Comparison of ENCODE assay signal across 21 mouse cellular contexts in the genomic region with DNA sequence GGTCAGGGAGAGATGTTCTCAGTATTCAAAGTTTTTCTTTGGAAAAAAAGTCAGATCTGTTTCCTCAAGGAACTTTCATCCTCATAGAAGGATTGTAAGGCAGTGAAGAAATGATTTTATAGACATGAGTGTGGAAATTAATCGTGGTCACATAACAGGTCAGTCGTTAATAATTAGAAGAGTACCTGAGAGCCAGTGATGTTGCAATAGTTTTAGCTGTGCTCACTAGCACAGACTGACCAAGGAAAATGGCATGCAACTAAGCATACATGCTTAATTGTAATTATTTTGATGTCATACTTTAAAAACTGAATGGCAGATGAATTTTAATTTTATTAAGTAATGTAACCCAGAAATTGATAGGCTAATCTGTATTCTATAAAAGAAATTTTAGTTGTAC. TPM values are rescaled to one million over a fixed set of nuclear protein-coding genes. Genes with fewer than 3 reads are reported as not detected.
DNase-seq lines count a peak whose midpoint lies in the region; ATAC-seq and TF ChIP-seq lines count a peak whose summit lies in the region.
"Had no signal": no experiment of that assay in that cellular context is flagged by ENCODE, and none has a peak within 500 bp of the region (broad histone marks: within the 10 kb centered on the region; RNA-seq: fewer than 3 reads in every experiment).

No protein-coding gene starts in this region.

- TF ChIP-seq CTCF in liver, adult 2 months (IDR thresholded peaks at IDR 0.05; ENCODE audit: low read depth, low read length): no peak
- TF ChIP-seq CTCF in liver, postnatal 0 days (IDR thresholded peaks at IDR 0.05; ENCODE audit: low read depth): no peak

- no peak for TF ChIP-seq POLR2A in liver, adult 2 months (IDR thresholded peaks at IDR 0.05; ENCODE audit: extremely low read depth, insufficient read depth, low read length)

- no peaks in the 10 kb centered on the region for H3K27me3 ChIP-seq in liver, adult 2 months (ENCODE audit: control insufficient read depth, insufficient read depth, low read length)
- H3K27me3 ChIP-seq in liver, postnatal 0 days (ENCODE audit: insufficient read depth, low read length): no peaks in the 10 kb centered on the region
- H3K27me3 ChIP-seq in liver, embryonic 12.5 days (replicated peaks): no peaks in the 10 kb centered on the region
- H3K27me3 ChIP-seq: CH12.LX, Patski had no signal

- H3K79me2 ChIP-seq in liver, adult 2 months (ENCODE audit: control insufficient read depth, insufficient read depth, low read length): no peaks in the 10 kb centered on the region

- peak; percentile 89 for DNase-seq in liver, adult 2 months (ENCODE audit: extremely low read depth, low read depth, low spot score)
- DNase-seq in liver: no peak
- DNase-seq in liver, postnatal 0 days: no peak
- DNase-seq: adrenal gland, adult 2 months; adrenal gland, adult 8-10 months; adrenal gland, postnatal 10 days; adrenal gland, postnatal 14 days; adrenal gland, postnatal 25 days; adrenal gland, postnatal 36 days; B cell, adult 2 months; cerebellum, adult 11 months; cerebellum, adult 11-12 months; cerebellum, adult 18-20 months had no signal

- TF ChIP-seq EP300 in liver, postnatal 0 days (IDR thresholded peaks at IDR 0.05; ENCODE audit: low read depth): no peak

- WGBS in liver, adult 2 months: 28% methylated on average over 2 of the region's 2 CpGs
- 58% methylated on average over 2 of the region's 2 CpGs for WGBS in liver, postnatal 0 days (ENCODE audit: insufficient replicate concordance)
- 72% methylated on average over 2 of the region's 2 CpGs for WGBS in liver, embryonic 12.5 days (ENCODE audit: insufficient replicate concordance)

- H3K27ac ChIP-seq in liver, adult 2 months (replicated peaks; ENCODE audit: insufficient read depth, low read depth, low read length): no peak overlapping the region
- H3K27ac ChIP-seq in liver, postnatal 0 days (ENCODE audit: low read depth): no peak overlapping the region
- no peak overlapping the region for H3K27ac ChIP-seq in liver, embryonic 12.5 days

- no peaks in the 10 kb centered on the region for H3K9me3 ChIP-seq in liver, postnatal 0 days (ENCODE audit: low read length)
- no peaks in the 10 kb centered on the region for H3K9me3 ChIP-seq in liver, embryonic 12.5 days (replicated peaks)
- H3K9me3 ChIP-seq: G1E had no signal

- H3K4me2 ChIP-seq in liver, postnatal 0 days (ENCODE audit: low read depth, low read length): no peak overlapping the region
- H3K4me2 ChIP-seq in liver, embryonic 12.5 days: no peak overlapping the region

- peak; percentile 75 for ATAC-seq in liver, postnatal 0 days
- ATAC-seq in liver, embryonic 12.5 days: no peak
- ATAC-seq: activated CD4-positive, CD25-positive, alpha-beta regulatory T cell, adult 4 months; CD4-positive, CD25-positive, alpha-beta regulatory T cell, adult 4 months; Patski had no signal

- H3K4me1 ChIP-seq in liver, adult 2 months (ENCODE audit: control insufficient read depth, insufficient read depth, low read length): peaks cover 7% of the 10 kb centered on the region; the same call in 1 of the 2 replicates
- 0 out of 2 replicates have a peak, but pooled peaks cover 2% of the 10 kb centered on the region for H3K4me1 ChIP-seq in liver, postnatal 0 days (ENCODE audit: insufficient read depth)
- H3K4me1 ChIP-seq in liver, embryonic 12.5 days: no peaks in the 10 kb centered on the region

- no peak overlapping the region for H3K4me3 ChIP-seq in liver, adult 2 months (ENCODE audit: insufficient read depth, low read depth, low read length)
- H3K4me3 ChIP-seq in liver, postnatal 0 days (ENCODE audit: low read depth, low read length): no peak overlapping the region
- H3K4me3 ChIP-seq in liver, embryonic 12.5 days: no peak overlapping the region

- no peak overlapping the region for H3K9ac ChIP-seq in liver, adult 2 months (ENCODE audit: low read depth, low read length)
- H3K9ac ChIP-seq in liver, postnatal 0 days (replicated peaks): no peak overlapping the region
- H3K9ac ChIP-seq in liver, embryonic 12.5 days: no peak overlapping the region

- no peaks in the 10 kb centered on the region for H3K36me3 ChIP-seq in liver, adult 2 months (ENCODE audit: control insufficient read depth, insufficient read depth, low read length)
- no peaks in the 10 kb centered on the region for H3K36me3 ChIP-seq in liver, postnatal 0 days (replicated peaks; ENCODE audit: insufficient read depth, low read length)
- no peaks in the 10 kb centered on the region for H3K36me3 ChIP-seq in liver, embryonic 12.5 days
- H3K36me3 ChIP-seq: G1E had no signal

RNA-seq across cellular contexts. Expression of gene Lrrc19, which starts 30.7 kb away (rescaled TPM):
- total RNA-seq in liver, adult 2 months (2014; rRNA removed): 0.09 TPM in 1 of 2 replicates, not detected in the other
- 0.07 TPM in 1 of 2 replicates, not detected in the other for polyA plus RNA-seq in liver, adult 2 months (2012; rRNA removed)
- polyA plus RNA-seq in liver, postnatal 0 days (2015; fragmentation: Nextera tagmentation; extraction: Ambion mirVana): not detected in 2 replicates
- 0.05 and 0.15 TPM in 2 replicates for polyA plus RNA-seq in liver, embryonic 12.5 days (2016; fragmentation: Nextera tagmentation; extraction: Ambion mirVana)
- total RNA-seq: adrenal gland, adult 2 months; adrenal gland, adult 8-10 months; adrenal gland, postnatal 10 days; adrenal gland, postnatal 14 days; adrenal gland, postnatal 25 days; adrenal gland, postnatal 36 days; CH12.LX; G1E; MEL had no signal
- polyA plus RNA-seq: adrenal gland, adult 2 months; brain, embryonic 14.5 days; CD4-positive, CD25-positive, alpha-beta regulatory T cell, adult 4 months; G1E had no signal

RNA-seq across cellular contexts. Expression of gene Tek, which starts 58.4 kb away (rescaled TPM):
- total RNA-seq in liver, adult 2 months (2014; rRNA removed): 12.7 and 15.0 TPM in 2 replicates
- 1.9 and 2.3 TPM in 2 replicates for polyA plus RNA-seq in liver, adult 2 months (2012; rRNA removed)
- polyA plus RNA-seq in liver, postnatal 0 days (2015; fragmentation: Nextera tagmentation; extraction: Ambion mirVana): 3.8 TPM in 2 replicates
- polyA plus RNA-seq in liver, embryonic 12.5 days (2016; fragmentation: Nextera tagmentation; extraction: Ambion mirVana): 8.0 and 8.2 TPM in 2 replicates
- polyA plus RNA-seq: activated CD4-positive, CD25-positive, alpha-beta regulatory T cell, adult 4 months; CD4-positive, CD25-positive, alpha-beta regulatory T cell, adult 4 months; G1E; Patski had no signal
